Mouse (Mus musculus) layer of hippocampus, postnatal 36 days (tissue): ENCODE data around the gene Bicra. TPM values are rescaled to one million over a fixed set of nuclear protein-coding genes. Genes with fewer than 3 reads are reported as not detected.

Source experiments
- DNase-seq, 2 experiments: peaks; one replicate each; pipeline ENCODE4 v3.0.0; 2022
- total RNA-seq, 2 experiments: library from RNA; stranded (reverse); gene quantifications; 2 replicates each; pipeline ENCODE4 v1.2.3; 2021

Gene Bicra
- total RNA-seq, 2 experiments from 2014 or later, result 19.5 to 21.9 TPM

GRCm38 (mm10) chr7:16013722-16014275 lies 33.9 kb downstream of the Bicra start:
- no peak for DNase-seq

- DNase-seq, result no peak
These were observed 35.0 kb downstream of the Bicra start for GRCm38 (mm10) chr7:16012576-16013263.

GRCm38 (mm10) chr7:16011418-16012085 lies 36.2 kb downstream of the Bicra start:
- no peak for DNase-seq

- no peak for DNase-seq
These were observed 37.1 kb downstream of the Bicra start for GRCm38 (mm10) chr7:16010649-16011048.

GRCm38 (mm10) chr7:16009636-16010035 lies 38.1 kb downstream of the Bicra start:
- no peak for DNase-seq

GRCm38 (mm10) chr7:16005020-16005419 lies 42.7 kb downstream of the Bicra start:
- DNase-seq, result no peak

GRCm38 (mm10) chr7:16004177-16004856 lies 43.4 kb downstream of the Bicra start:
- DNase-seq, result no peak

- no peak for DNase-seq
These were observed 44.7 kb downstream of the Bicra start for GRCm38 (mm10) chr7:16003032-16003431.

- peak; percentile 64 to 68 for DNase-seq
These were observed 45.5 kb downstream of the Bicra start for GRCm38 (mm10) chr7:16002171-16002570.

GRCm38 (mm10) chr7:16001691-16002090 lies 46.0 kb downstream of the Bicra start:
- no peak for DNase-seq

- DNase-seq, result no peak
These were observed 53.9 kb downstream of the Bicra start for GRCm38 (mm10) chr7:15993789-15994188.

GRCm38 (mm10) chr7:15993152-15993551 lies 54.6 kb downstream of the Bicra start:
- DNase-seq, result no peak

- DNase-seq, result no peak
These were observed 56.0 kb downstream of the Bicra start for GRCm38 (mm10) chr7:15991764-15992163.

- DNase-seq, result no peak
These were observed 59.9 kb downstream of the Bicra start for GRCm38 (mm10) chr7:15987661-15988356.

- DNase-seq, result no peak
These were observed 64.9 kb downstream of the Bicra start for GRCm38 (mm10) chr7:15982729-15983407.

GRCm38 (mm10) chr7:15981538-15981937 lies 66.2 kb downstream of the Bicra start:
- no peak for DNase-seq

GRCm38 (mm10) chr7:15980246-15980645 lies 67.5 kb downstream of the Bicra start:
- peak; percentile 70 to 73 for DNase-seq

- no peak for DNase-seq
These were observed 71.8 kb downstream of the Bicra start for GRCm38 (mm10) chr7:15975904-15976303.

- no peak for DNase-seq
These were observed 72.3 kb downstream of the Bicra start for GRCm38 (mm10) chr7:15975451-15975850.

- DNase-seq, result peak; percentile 49 to 51
These were observed 73.0 kb downstream of the Bicra start for GRCm38 (mm10) chr7:15974712-15975111.

- DNase-seq, result no peak
These were observed 75.5 kb downstream of the Bicra start for GRCm38 (mm10) chr7:15972247-15972646.

- DNase-seq, result no peak
These were observed 78.0 kb downstream of the Bicra start for GRCm38 (mm10) chr7:15969674-15970073.
